Mouse (Mus musculus) hematopoietic stem cell, adult 5-6 weeks (primary cell): ENCODE data around the gene Cradd. TPM values are rescaled to one million over a fixed set of nuclear protein-coding genes. Genes with fewer than 3 reads are reported as not detected.

Experiments used
- ATAC-seq, 2 experiments: fragments of 125-278 bp in 1 of 2; replicated peaks in 1 of 2; 2 replicates each; pipeline ENCODE4 v1.8.0; 2016 to 2017; ENCODE audit warnings: inconsistent platforms in 2 of 2, mild to moderate bottlenecking in 2 of 2, moderate number of reproducible peaks in 2 of 2, low read depth in 1 of 2, moderate TSS enrichment in 1 of 2; ENCODE audit not compliant: low FRiP score in 2 of 2, poor library complexity in 2 of 2, severe bottlenecking in 2 of 2, insufficient read depth in 1 of 2, low TSS enrichment in 1 of 2
- total RNA-seq: library from RNA; stranded (forward); fragments of 172-1452, 232-1000 nt; gene quantifications from 2 replicates; pipeline ENCODE4 v1.2.3, GENCODE M21; 2017

Gene Cradd
- total RNA-seq, 1 experiment from 2014 or later, result 5.4 TPM

GRCm38 (mm10) chr10:95340676-95341075 is 16.7 kb upstream of the Cradd start:
- ATAC-seq, result no peak

- no peak for ATAC-seq
Observed at GRCm38 (mm10) chr10:95337589-95337988, 13.7 kb upstream of the Cradd start.

- ATAC-seq, result no peak
Observed at GRCm38 (mm10) chr10:95336781-95337544, 13.0 kb upstream of the Cradd start.

- no peak for ATAC-seq
Observed at GRCm38 (mm10) chr10:95334826-95335225, 10.9 kb upstream of the Cradd start.

- no peak for ATAC-seq
Observed at GRCm38 (mm10) chr10:95332596-95332995, 8.7 kb upstream of the Cradd start.

- ATAC-seq, result peak; percentile 68 to 80
Observed at GRCm38 (mm10) chr10:95330375-95331363, 6.7 kb upstream of the Cradd start.

GRCm38 (mm10) chr10:95329884-95330283 is 6.0 kb upstream of the Cradd start:
- no peak for ATAC-seq

- ATAC-seq, result no peak
Observed at GRCm38 (mm10) chr10:95324278-95324631, 322 bp upstream of the Cradd start.

GRCm38 (mm10) chr10:95322076-95323070 is 1.6 kb downstream of the Cradd start:
- ATAC-seq, result peak in 1 of 2 experiments; percentile 4; a peak in 1 of 4 replicates

GRCm38 (mm10) chr10:95319001-95319400 is 4.9 kb downstream of the Cradd start:
- ATAC-seq, result no peak

GRCm38 (mm10) chr10:95318392-95318708 is 5.6 kb downstream of the Cradd start:
- no peak for ATAC-seq

- no peak for ATAC-seq
Observed at GRCm38 (mm10) chr10:95317581-95318391, 6.1 kb downstream of the Cradd start.

GRCm38 (mm10) chr10:95317091-95317490 is 6.8 kb downstream of the Cradd start:
- ATAC-seq, result no peak

GRCm38 (mm10) chr10:95316675-95317074 is 7.3 kb downstream of the Cradd start:
- no peak for ATAC-seq

GRCm38 (mm10) chr10:95315801-95316474 is 8.0 kb downstream of the Cradd start:
- ATAC-seq, result no peak

- ATAC-seq, result no peak
Observed at GRCm38 (mm10) chr10:95315321-95315720, 8.6 kb downstream of the Cradd start.
